Mouse (Mus musculus) kidney, postnatal 14 days (tissue): ENCODE data around the gene Immp2l.

ENCODE experiments used
- DNase-seq: peaks from one replicate; pipeline ENCODE4 v3.0.0; 2022; ENCODE audit warnings: mixed read lengths

The Immp2l gene

DNA sequence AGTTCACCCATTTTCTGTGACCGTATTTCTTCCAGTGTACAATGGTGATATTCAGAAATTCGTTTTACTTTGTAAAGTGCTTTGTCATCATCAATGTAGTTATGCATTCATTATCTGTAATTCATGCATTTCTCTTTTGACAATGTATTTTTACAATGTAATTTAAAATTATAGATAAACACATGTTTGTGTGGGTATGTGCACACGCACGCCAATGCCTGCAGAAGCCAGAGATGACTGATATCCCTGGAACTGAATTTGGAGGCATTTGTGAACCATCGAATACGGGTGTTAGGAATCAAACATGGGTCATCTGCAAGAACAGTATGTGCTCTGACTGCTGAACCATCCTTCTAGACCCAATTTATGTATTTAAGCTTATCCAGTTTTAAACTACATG lies 161.6 kb downstream of the Immp2l start:
- no peak for DNase-seq

DNA sequence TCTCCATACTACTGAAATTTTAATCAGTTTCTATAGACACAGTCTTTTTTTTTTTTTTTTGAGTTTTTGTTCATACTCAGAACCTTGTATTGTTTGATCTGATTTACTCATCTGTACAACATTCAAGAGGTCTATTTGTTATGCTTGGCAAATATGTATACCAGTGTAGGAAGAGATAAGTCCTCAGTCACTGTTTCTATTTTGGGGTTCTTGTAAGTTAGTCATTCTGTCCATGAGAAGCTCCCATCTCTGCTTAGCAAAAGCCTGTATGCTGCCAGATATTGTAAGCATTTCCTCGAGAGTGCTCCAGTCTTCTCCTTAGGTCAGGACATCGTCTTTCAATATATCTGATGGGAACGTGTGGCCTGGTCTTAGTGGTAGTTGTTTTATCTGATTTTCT lies 168.9 kb downstream of the Immp2l start:
- no peak for DNase-seq

DNA sequence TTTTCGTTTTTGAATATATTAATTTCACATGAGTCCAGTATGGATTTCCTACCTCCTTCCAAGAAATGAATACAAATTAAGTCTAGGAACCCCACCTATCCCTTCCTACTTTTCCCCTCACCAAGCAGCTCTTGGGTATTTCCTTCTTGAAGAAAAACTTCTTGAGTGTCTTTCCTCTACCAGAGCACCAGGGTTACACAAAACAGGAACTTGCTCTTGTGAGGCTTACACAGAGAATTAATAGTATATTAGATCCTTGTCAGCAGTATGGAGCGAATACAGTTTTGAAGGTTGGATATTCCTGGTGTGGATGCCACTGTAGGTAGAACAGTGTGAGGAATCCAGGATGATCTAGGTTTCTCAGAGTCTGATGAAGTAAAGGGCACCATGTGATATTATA lies 172.5 kb downstream of the Immp2l start:
- DNase-seq: no peak

DNA sequence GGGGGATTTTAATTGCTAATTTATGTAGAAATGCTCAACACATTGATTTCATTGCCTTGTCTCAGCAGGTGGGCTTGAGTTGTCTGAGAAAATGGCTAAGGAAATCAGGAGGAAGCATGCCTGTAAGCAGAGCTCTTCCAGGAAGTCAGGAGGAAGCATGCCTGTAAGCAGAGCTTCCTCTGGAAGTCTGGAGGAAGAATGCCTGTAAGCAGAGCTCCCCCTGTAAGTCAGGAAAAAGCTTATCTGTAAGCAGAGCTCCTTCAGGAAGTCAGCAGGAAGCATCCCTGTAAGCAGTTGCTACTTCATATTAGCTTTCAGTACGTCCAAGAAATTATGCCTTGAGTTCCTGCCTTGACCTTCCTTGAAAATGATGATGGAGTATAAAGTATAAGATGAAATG lies 191.3 kb downstream of the Immp2l start:
- DNase-seq: no peak

DNA sequence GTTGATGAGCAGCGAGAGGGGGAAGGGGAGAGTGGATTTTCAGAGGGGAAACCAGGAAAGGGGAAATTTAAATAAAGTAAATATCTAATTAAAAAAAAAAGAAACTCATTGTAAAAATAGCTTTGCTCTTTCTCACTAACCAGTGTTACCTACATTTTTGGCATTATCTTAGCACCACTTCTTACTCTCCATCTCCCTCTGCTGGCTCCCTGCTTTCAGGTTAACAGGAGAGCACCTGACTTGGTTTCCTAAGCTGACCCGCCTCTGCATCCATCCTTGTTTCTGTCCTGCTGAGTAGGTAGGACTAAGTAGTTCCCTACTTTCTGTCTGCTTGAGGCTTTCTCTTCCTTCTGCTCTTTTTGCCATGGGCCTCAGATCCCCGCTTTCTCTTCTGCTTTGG lies 198.0 kb downstream of the Immp2l start:
- DNase-seq: peak; percentile 2

DNA sequence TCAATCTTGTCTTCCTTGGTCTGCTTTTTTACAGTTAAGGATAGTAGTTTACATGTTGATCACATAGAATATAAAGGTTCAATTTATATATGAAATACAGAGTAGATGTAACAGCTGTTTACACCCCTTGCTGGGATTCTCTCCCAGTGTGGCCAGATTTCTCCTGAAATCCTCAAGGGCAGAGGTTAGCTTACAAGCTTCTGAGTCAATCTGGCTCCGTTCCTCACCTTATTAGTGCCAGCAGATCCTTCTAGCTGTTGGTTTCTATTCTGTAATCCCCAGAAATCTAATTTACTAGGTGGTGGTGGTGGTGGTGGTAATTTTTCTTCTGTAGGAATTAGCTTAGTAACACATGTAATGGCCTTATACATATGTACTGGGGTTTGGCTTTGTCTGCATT lies 199.8 kb downstream of the Immp2l start:
- DNase-seq: no peak

DNA sequence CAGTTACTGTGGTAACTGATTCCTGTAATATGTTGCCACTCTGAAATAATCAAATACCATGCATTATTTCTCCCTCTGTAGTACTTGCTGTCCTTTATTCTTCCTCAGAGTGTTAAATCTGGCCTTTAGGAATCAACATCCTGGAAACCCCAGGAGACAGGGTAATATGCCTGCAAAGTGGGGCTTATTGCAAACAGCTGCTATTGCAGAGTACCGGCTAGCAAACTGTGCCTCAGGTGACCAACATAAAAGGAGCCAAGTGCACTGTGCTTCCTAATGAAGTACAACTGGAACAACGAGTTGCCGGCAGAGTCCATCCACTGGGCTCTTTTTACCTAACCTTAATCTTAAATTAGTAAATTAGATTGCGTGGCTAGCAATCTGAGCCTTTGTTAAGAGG lies 200.6 kb downstream of the Immp2l start:
- DNase-seq: no peak

DNA sequence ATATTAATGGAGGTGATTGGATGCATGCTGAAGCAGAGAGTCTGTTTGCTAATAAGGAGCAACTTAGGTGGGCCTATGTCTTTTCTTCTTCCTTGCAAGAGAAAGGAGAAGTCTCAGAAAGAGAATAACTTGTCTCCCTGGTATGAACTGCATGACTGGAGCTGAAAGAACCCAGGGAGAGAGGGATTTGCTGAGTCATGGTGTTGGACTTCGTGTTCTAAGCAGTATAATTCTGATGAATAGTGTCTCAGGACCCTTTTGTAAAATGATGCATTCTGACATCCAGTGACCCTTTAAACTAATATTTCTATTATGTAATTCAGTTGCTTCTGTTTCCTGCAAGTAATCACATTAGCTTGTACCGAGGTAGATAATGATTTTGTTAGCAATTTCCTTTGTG lies 208.1 kb downstream of the Immp2l start:
- DNase-seq: no peak

DNA sequence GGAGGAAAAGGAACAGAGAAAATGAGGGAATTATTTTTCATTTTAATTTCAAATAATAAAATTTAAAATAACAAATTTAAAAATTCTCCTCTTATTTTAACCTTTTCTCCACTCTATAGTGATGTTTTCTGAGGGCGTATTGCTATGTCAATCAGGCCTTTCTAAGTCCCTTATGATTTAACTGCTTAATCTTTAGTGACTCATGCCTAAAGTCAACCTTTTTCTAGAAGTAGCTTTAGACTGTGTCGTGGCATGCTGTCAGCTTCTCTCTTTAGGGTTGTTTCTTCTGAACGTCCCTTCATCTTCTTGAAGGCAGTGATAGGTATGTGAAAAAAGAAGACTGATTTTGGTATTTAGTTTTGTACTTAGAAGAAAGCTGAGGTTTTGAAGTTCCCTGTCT lies 214.0 kb downstream of the Immp2l start:
- DNase-seq: no peak

DNA sequence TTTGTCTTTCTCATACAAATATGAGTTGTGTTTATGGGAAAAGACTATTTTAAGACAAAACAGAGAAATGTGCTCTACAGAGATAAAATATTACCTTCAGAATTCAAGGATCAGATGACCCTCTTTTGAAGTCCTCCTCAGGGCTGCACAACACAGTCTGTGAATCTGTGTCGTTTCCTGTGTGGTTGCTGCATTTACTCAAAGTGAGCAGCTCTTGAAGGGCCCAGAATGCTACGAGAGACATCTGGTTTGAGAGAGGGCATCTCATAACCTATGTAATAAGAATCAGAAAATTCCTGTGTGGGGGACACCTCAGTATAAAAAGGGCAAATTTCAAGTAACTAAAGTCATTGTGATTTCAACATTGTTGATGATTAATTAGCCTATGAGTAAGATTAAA lies 217.3 kb downstream of the Immp2l start:
- DNase-seq: no peak

DNA sequence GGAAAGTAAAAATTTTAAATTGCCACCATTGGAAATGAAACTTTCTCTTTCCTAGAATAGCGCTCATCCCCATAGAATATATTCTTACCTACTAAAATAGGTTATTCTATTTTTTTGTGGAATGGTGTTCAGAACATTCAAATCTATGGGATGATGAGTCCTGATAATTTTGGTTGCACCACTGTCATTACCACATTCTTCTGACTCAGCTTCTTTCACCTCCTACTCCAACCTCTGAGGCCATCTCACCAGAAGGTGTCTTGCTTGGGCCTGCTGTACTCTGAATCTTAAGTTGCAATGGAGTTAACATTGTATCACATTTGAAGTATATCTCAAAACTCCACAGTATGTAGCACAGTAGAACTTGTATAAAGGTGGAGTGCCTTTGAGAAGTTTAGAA lies 224.4 kb downstream of the Immp2l start:
- DNase-seq: no peak

DNA sequence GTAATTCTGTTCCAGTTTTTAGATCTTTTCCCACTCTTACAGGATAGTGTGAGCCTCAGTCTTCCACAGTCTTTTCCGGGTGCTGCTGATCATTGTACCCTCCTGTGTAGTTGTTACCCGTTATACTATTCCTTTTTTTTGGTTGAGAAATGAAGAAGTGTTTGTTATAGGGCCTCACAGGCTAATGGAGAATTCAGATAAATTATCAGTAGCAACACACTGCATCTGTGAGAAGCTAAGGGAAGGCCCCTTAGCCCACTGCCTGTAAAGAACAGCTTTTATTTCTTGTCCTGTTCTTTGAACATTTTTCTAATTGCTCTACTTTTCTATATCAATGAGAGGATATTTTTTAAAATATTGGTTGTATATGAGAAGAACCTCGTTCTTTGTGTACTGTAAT lies 226.2 kb downstream of the Immp2l start:
- no peak for DNase-seq

DNA sequence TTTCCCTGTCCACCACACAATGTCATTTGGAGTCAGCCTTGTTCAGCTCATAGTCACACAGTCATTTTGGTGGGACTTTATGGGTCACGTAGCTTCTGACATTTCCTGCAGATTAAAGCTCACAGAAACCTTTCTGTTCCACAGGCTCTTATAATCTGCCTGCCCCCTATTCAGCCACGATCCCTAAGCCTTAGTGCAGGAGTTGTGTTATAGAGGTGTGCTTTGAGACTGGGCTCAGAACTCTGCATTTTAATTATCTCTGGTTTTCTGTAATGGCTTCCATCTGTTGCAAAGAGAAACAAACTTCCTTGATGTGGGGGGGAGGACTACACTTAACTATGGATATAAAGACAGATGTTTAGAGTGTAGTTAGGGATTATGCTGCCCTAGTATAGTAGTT lies 234.0 kb downstream of the Immp2l start:
- DNase-seq: no peak

DNA sequence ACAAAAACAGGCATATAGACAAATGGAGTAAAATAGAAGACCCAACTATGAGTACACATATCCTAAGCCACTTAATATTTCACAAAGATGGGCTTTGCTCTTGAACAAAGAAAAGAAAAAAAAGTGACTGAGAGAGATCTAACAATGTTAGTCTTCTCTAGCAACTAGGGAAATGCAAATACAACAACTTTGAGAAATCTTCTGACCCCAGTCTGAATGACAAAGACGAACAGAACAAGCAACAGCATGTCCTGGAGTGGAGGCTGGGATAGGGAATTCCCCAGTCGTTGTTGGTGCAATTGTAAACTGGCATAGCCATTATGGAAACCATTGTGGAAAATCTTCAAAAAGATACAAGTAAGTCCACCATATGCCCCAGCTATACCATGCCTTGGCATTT lies 235.7 kb downstream of the Immp2l start:
- DNase-seq: no peak

DNA sequence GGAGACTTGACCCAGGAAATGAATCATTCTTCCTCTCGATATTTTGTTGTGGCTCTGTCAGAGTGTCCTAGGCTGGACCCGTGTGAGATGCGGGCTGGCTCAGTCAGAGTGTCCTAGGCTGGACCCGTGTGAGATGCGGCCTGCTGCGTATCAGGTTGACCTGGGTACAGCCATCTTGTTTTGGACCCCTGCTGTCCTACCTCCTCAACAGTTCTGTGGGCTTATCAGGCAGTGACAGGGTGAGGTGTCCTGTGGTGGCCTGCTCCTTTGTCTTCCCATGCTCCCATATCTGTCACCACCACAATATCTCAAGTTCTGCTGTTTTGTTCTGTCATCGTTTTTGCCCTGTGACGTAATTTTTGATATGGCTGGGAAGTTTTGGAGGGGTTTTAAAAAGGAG lies 250.2 kb downstream of the Immp2l start:
- DNase-seq: no peak

DNA sequence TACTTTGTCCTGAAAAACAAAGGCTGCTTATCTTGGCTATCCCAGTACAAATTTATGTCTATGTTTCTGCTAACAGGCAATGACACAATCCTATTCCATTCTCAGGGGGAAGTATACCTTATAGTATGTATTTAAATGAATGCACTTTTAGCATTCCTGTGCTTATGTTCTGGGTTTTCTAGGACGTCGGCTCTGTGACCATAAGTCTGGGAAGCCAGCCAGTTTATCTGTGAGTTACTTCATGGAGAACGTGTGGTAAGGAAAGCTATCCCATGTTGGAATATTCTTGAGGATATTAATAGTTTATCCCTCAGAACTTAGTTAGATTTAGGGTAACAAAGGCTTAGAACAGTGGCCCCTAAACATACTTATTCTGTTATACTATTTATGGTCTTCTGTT lies 251.5 kb downstream of the Immp2l start:
- DNase-seq: no peak

DNA sequence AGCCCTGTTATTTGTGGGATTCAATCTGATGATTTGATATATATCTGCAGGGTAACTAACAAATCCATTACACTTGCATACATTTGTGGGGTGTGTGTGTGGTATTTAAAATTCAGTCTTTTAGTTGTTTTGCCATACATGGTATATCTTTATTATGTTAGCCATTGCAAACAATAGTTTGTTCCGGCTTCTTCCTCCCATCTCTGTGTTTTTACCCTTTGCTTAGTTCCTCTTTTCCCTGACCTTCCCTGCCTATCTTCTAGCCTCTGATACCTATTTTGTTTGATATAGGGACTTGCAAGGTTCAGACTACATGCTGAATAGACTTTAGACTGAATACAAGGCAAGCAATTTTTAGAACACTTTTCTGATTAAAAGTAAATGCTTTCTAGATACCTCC lies 254.0 kb downstream of the Immp2l start:
- DNase-seq: no peak

DNA sequence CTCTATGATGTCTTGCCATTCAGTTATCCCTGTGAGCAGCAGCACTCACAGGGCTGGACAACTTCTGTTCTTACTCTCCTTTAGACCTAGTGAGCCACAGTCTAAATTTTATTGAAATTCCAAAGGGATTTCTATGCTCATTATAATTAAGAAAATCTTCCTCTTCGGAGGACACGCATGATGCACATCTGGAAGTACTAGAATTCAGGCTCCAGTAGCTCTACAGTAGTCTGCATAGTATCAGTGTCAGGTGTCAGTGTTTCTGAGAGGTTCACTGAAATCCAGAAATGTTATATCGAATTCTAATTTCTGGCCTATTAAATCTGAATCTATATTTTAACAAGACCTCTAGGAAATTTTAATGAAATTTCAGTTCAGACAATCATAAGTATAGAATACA lies 265.2 kb downstream of the Immp2l start:
- DNase-seq: no peak

DNA sequence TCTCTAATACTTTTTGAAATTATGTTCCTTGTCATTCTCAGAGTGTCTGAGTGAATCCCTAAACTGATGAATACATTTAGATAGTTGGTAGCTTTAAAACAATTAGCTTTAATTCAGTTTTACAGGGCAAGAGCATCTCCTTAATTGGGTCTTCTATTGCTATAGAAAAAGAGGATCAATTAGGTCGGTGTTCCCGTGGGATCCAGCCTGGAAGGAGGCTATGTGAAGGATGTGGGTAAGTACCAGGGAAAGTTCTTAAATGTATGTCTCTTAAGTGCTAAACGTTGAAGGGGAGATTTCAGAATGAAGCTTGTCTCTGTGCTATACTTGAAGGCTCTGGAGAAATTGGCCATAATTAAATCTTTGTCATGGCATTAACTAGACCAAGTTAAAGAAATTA lies 283.1 kb downstream of the Immp2l start:
- no peak for DNase-seq

DNA sequence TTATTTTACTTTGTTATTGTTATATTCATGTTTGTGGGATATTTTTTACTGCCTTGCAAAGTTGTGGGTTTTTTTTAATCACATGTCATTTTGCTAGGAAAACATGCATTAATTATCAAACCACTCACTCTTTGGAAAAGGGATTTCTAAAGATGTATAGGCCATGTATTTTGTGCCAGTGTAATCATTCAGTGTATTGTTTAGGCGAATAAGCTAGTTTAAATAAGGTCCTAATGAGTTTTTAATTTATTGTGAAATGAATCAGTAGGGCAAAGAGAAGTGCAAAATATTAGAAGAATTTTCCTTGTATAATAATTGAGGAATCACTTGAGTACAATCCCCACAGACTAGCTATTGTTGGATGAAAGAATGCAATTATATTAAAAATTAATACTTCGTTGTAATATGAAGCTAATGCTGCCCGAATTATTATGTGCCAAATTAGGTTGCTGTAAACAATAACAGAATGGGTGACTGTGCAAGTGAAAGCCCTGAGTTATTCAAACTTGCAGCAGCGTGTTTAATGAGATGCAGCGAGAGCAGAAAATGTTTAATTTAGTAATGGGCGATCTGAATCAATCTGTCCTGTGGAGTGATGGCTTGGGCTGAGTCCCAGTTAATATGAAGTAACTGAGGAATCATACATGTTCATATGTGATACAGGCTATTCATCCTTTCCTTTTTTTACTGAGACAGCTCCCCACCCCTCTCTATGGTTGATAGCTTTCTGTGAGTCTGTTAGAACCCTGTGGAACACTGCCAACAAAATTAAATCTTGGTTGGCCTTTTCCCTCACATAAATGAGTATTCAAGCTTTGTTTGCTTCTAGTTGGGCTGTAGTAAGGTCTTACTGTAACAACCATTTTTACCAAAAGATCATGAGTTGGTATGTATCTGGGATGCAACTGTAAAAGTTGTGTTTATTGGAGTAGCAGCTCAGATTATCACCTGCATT lies 285.1 kb downstream of the Immp2l start:
- no peak for DNase-seq

DNA sequence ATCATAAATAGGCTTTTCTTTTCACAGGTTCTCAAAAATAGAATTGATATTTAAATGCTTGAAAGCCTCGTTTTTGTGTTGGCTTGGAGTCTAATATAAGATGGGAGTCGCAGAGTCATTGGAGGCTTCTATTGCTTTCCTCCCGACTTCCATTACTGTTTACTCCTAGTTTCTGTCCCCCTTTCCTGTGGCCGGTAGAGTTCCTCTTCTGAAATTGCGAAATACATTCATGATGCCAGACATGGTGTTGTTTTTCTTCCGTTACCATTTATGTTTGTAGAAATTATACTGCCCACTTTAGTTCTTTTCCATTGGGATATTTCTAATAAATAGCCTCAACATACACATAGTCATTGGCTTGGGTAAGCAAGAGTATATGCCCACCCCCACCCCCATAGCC lies 289.5 kb downstream of the Immp2l start:
- no peak for DNase-seq

DNA sequence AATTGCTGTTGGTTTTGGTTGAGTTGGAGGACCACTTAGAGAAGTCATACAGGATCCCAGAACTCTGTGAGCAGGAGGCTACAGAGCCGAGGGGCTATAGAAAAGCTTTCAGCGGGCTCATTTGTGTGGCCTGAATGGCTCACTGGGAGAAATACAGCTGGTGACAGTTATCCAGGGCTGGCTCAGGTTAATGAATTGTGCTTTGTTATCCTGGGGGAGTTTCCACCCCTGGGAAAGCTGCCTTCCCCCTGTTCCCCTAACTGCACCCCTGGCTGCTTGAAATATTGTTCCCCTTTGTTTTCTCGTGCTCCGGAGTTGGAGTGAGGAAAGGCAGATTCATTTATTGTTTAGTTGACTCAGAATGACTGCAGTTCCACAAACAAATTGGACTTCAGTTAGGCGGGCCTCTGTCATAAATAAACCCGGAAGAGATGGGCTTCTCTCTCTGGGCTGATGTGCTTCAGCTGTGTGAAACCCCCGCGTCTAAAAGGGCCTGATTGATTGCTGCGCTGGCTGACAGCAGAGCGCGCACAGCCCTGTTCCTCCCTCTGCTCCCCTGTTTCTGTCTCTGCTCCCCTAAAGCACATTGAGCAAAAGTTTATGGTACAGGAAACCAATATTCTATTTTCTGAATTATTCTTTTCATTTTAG lies 291.0 kb downstream of the Immp2l start:
- DNase-seq: no peak

DNA sequence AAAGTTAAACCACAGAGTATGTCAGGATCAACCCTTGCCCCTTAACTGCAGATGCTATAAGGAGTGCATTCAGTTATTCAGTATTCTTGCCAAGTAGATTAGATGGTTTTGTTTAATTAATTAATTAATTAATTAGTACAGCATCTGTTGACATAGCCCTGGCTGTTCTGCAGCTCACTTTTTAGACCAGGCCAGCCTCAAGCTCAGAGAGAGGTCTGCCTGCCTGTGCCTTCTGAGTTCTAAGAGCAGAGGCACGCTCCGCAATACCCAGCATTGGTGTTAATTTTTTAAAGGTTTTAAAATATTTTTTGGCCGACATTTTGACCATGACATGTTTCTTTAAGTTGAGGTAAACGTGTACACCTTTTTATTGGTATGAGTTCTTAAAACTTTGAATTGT lies 292.0 kb downstream of the Immp2l start:
- DNase-seq: no peak

DNA sequence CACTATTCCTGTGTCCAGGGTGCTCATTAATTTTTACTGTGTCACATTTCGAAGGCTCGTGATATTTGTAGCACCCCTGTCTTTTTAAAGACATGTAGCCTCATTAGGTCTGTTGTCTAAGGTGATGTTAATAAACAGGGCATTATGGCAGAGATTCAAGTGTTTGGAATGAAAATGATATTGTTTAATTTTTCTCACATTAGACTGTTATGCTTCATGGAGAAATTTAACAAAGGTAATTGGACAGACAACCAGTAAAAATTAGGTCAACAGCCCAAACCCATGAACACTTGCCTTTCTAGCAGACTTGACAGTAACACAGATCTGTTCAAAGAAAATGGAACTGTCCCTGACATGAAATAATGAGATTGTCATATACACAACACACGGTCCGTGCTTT lies 292.5 kb downstream of the Immp2l start:
- DNase-seq: no peak

DNA sequence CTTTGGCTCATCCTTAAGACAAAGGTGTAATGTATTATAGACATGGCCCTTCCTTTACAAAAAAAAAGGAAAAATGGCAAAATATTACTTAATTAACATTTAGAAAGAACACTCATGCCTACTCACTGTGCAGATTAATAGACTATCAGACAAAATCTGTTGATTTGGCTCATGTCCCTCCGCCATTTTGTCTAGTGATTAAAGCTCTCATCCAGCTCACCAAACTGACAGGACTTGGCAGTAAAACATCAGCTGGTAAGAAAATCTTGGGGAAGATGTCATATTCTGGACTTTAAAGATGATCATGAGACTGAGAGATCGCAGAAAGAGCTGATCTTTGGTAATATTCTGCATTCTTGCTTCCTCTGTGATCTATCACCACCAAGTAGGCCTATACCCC lies 293.5 kb downstream of the Immp2l start:
- DNase-seq: no peak
